Mouse (Mus musculus) cerebellum, adult 2 months (tissue): ENCODE data around the gene Vmn1r173. TPM values are rescaled to one million over a fixed set of nuclear protein-coding genes. Genes with fewer than 3 reads are reported as not detected.
"Not testable (repeated sequence)": the region's sequence is repeated elsewhere in the genome, so short reads cannot be mapped to it uniquely, and the experiment has no call there.

ENCODE experiments used
- DNase-seq, 2 experiments: peaks; one replicate each; pipeline ENCODE4 v3.0.0; 2021
- H3K27ac ChIP-seq: fragments of 200-500 bp; 2 replicates; pipeline ENCODE4 v1.5.1; 2012; ENCODE audit warnings: low read length, control low read depth, inconsistent platforms; ENCODE audit not compliant: insufficient read depth
- H3K27me3 ChIP-seq: fragments of 200-500 bp; 2 replicates; pipeline ENCODE4 v1.6.1; 2012; ENCODE audit warnings: inconsistent platforms, mild to moderate bottlenecking, low read length, moderate library complexity; ENCODE audit not compliant: control insufficient read depth, insufficient read depth
- H3K4me1 ChIP-seq: fragments of 200-500 bp; 2 replicates; pipeline ENCODE4 v1.6.1; 2011; ENCODE audit warnings: low read length; ENCODE audit not compliant: control insufficient read depth, insufficient read depth
- H3K4me3 ChIP-seq: fragments of 200-500 bp; replicated peaks from 2 replicates; pipeline ENCODE3; 2011; ENCODE audit warnings: mild to moderate bottlenecking, low read depth, low read length, control low read depth; ENCODE audit not compliant: insufficient read depth
- CTCF ChIP-seq: fragments of 200-500 bp; IDR thresholded peaks from 2 replicates; pipeline ENCODE4 v1.5.1; 2011; ENCODE audit warnings: low read depth, mild to moderate bottlenecking, control low read depth, low read length, moderate library complexity, borderline replicate concordance; ENCODE audit not compliant: insufficient read depth
- POLR2A ChIP-seq: fragments of 200-500 bp; IDR thresholded peaks from 2 replicates; pipeline ENCODE4 v1.6.1; 2011; ENCODE audit warnings: low read length, control low read depth, borderline replicate concordance; ENCODE audit not compliant: insufficient read depth
- WGBS: fragments of 180-500 bp; shearing (Covaris S2); methylation state at CpG from one replicate; pipeline ENCODE4 v1.1.7; 2018; 5-methylcytosine and 5-hydroxymethylcytosine counted together
- polyA plus RNA-seq: library from polyadenylated mRNA; depleted of rRNA; stranded (reverse); fragments of >200 nt; gene quantifications from 2 replicates; pipeline ENCODE4 v1.2.3, GENCODE M21; 2012; rRNA removed

Vmn1r173 gene
- polyA plus RNA-seq, result not detected in 2 replicates

- H3K27ac ChIP-seq, H3K4me3 ChIP-seq, H3K4me1 ChIP-seq, H3K27me3 ChIP-seq, DNase-seq: not testable (repeated sequence)
- 22% methylated on average over 1 of the region's 1 CpGs for WGBS
These were observed at the start of gene Vmn1r173 for GRCm38 (mm10) chr7:23700403-23700802. Vmn1r173 (plus strand) TSS chr7:23700703.

GRCm38 (mm10) chr7:23658016-23658415, 42.5 kb upstream of the Vmn1r173 start, which contains the start of gene Vmn1r172:
Vmn1r172 (plus strand) TSS chr7:23658316.
- Histone ChIP-seq H3K27me3 (no peaks in the 10 kb centered on the region), H3K4me3 (no peak within 1 kb of the TSS), H3K4me1 (no peaks in the 10 kb centered on the region), H3K27ac (no peak within 1 kb of the TSS)
- WGBS, result 58% methylated on average over 2 of the region's 2 CpGs
- DNase-seq, result no peak
- TF ChIP-seq POLR2A (no peak), CTCF (no peak)

DNA sequence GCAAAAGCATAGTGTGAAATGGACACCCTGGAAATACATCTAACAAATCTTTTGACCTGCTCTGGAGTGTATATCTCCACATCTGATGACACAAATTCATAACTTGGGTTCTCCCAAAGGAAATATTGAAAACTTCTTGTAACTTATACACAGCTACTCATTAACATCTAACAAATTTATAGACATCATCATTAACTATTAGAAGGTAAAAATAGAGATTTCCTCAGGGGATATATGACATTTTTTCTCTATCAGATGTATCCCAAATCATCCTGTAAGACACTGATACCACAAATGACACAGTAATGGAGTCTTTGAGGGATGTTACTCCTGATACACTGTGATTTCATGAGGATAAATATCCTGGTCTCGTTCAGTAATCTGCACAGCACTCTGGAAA, 51.5 kb downstream of the Vmn1r173 start, which contains the start of gene Vmn1r174:
Vmn1r174 (plus strand) TSS at position 301 of the 400 bp plus-strand sequence.
- not testable (repeated sequence) for H3K27me3 ChIP-seq, H3K27ac ChIP-seq, H3K4me1 ChIP-seq, H3K4me3 ChIP-seq, DNase-seq
- 38% methylated on average over 1 of the region's 1 CpGs for WGBS

Other genes starting within 250 kb of the Vmn1r173 start
- not detected in 2 replicates for gene Vmn1r167, start 193.5 kb upstream of the Vmn1r173 start, polyA plus RNA-seq
- not detected in 2 replicates for gene Vmn1r168, start 161.0 kb upstream of the Vmn1r173 start, polyA plus RNA-seq
- gene Vmn1r169, start 125.2 kb upstream of the Vmn1r173 start, polyA plus RNA-seq, result not detected in 2 replicates
- not detected in 2 replicates for gene Vmn1r170, start 94.5 kb upstream of the Vmn1r173 start, polyA plus RNA-seq
- gene Vmn1r171, start 70.0 kb upstream of the Vmn1r173 start, polyA plus RNA-seq, result not detected in 2 replicates
- gene Vmn1r172, start 42.4 kb upstream of the Vmn1r173 start, polyA plus RNA-seq, result not detected in 2 replicates
- not detected in 2 replicates for gene Vmn1r174, start 51.6 kb downstream of the Vmn1r173 start, polyA plus RNA-seq
- gene Vmn1r175, start 109.9 kb downstream of the Vmn1r173 start, polyA plus RNA-seq, result not detected in 2 replicates
- gene Vmn1r176, start 136.7 kb downstream of the Vmn1r173 start, polyA plus RNA-seq, result not detected in 2 replicates
- not detected in 2 replicates for gene Vmn1r177, start 165.7 kb downstream of the Vmn1r173 start, polyA plus RNA-seq
- gene Vmn1r178, start 191.3 kb downstream of the Vmn1r173 start, polyA plus RNA-seq, result not detected in 2 replicates
- not detected in 2 replicates for gene Vmn1r179, start 226.3 kb downstream of the Vmn1r173 start, polyA plus RNA-seq
- gene Vmn1r180, start 249.9 kb downstream of the Vmn1r173 start, polyA plus RNA-seq, result not detected in 2 replicates